Mouse (Mus musculus): ENCODE results near the gene Impdh1.
"Not testable (repeated sequence)": the region's sequence is repeated elsewhere in the genome, so short reads cannot be mapped to it uniquely, and the experiment has no call there.

The Impdh1 gene

GRCm38 (mm10) chr6:29215881-29216501 is at the start of gene Impdh1:
Gene Impdh1 (minus strand): TSS chr6:29216364.
- DNase-seq (ENCODE audit: low read depth) = peak; percentile 79

GRCm38 (mm10) chr6:29264456-29264781 is 48.3 kb upstream of the Impdh1 start:
- no peak for DNase-seq (ENCODE audit: low read depth)

- DNase-seq (ENCODE audit: low read depth) = peak; percentile 86
These were observed 47.7 kb upstream of the Impdh1 start for GRCm38 (mm10) chr6:29263650-29264455.

GRCm38 (mm10) chr6:29261831-29262230 is 45.7 kb upstream of the Impdh1 start:
- no peak for DNase-seq (ENCODE audit: low read depth)

- no peak for DNase-seq (ENCODE audit: low read depth)
These were observed 43.3 kb upstream of the Impdh1 start for GRCm38 (mm10) chr6:29259418-29259817.

- peak; percentile 67 for DNase-seq (ENCODE audit: low read depth)
These were observed 30.9 kb upstream of the Impdh1 start for GRCm38 (mm10) chr6:29247072-29247471.

GRCm38 (mm10) chr6:29246585-29246984 is 30.4 kb upstream of the Impdh1 start:
- DNase-seq (ENCODE audit: low read depth) = no peak

GRCm38 (mm10) chr6:29246183-29246582 is 30.0 kb upstream of the Impdh1 start:
- DNase-seq (ENCODE audit: low read depth) = no peak

GRCm38 (mm10) chr6:29245272-29246120 is 29.3 kb upstream of the Impdh1 start:
- no peak for DNase-seq (ENCODE audit: low read depth)

- peak; percentile 63 for DNase-seq (ENCODE audit: low read depth)
These were observed 26.1 kb upstream of the Impdh1 start for GRCm38 (mm10) chr6:29242265-29242664.

GRCm38 (mm10) chr6:29241697-29242096 is 25.5 kb upstream of the Impdh1 start:
- peak; percentile 42 for DNase-seq (ENCODE audit: low read depth)

GRCm38 (mm10) chr6:29240806-29241205 is 24.6 kb upstream of the Impdh1 start:
- DNase-seq (ENCODE audit: low read depth) = peak; percentile 80

GRCm38 (mm10) chr6:29234272-29234671 is 18.1 kb upstream of the Impdh1 start:
- DNase-seq (ENCODE audit: low read depth) = peak; percentile 67

- DNase-seq (ENCODE audit: low read depth) = no peak
These were observed 17.5 kb upstream of the Impdh1 start for GRCm38 (mm10) chr6:29233710-29234109.

GRCm38 (mm10) chr6:29232321-29232720 is 16.2 kb upstream of the Impdh1 start:
- DNase-seq (ENCODE audit: low read depth) = no peak

GRCm38 (mm10) chr6:29231799-29232198 is 15.6 kb upstream of the Impdh1 start:
- DNase-seq (ENCODE audit: low read depth) = no peak

GRCm38 (mm10) chr6:29230386-29230785 is 14.2 kb upstream of the Impdh1 start:
- no peak for DNase-seq (ENCODE audit: low read depth)

GRCm38 (mm10) chr6:29229265-29229913 is 13.2 kb upstream of the Impdh1 start:
- no peak for DNase-seq (ENCODE audit: low read depth)

GRCm38 (mm10) chr6:29217717-29218116 is 1.6 kb upstream of the Impdh1 start:
- not testable (repeated sequence) for DNase-seq (ENCODE audit: low read depth)

- DNase-seq (ENCODE audit: low read depth) = no peak
These were observed 983 bp downstream of the Impdh1 start for GRCm38 (mm10) chr6:29215181-29215580.

GRCm38 (mm10) chr6:29214776-29215175 is 1.4 kb downstream of the Impdh1 start:
- no peak for DNase-seq (ENCODE audit: low read depth)

GRCm38 (mm10) chr6:29214245-29214644 is 1.9 kb downstream of the Impdh1 start:
- no peak for DNase-seq (ENCODE audit: low read depth)
